Mouse (Mus musculus) cerebellum, postnatal 10 days (tissue): ENCODE measurements at regions not wholly inside any gene's neighbourhood (a gene's known extent, or its start where the extent isn't known, plus 50 kb on each side); places are given as distances from the start of the nearest gene placed in this dataset.
"Not testable (repeated sequence)": the region's sequence is repeated elsewhere in the genome, so short reads cannot be mapped to it uniquely, and the experiment has no call there.

Experiments
- DNase-seq, 2 experiments: peaks; one replicate each; pipeline ENCODE4 v3.0.0; 2021; ENCODE audit warnings: mixed read lengths in 2 of 2

DNA sequence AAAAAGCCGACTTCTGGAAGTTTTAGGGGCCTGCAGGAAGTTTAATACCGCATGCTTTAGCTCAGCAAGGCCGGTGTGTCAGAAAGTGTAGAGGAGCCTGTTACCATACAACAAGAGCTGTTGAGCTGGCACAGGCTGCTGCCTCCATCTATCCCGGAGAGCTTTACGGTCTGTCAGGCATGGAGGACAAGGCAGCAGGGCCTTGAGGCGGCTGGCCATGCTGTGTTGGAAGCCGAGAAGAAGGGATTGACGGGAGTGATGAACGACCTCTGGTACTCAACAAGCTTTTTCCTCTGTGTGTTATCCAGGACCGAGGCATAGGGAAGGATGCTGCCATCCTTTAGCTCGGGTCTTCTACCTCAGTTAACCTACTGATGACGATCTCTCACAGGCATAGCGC is 146.8 kb upstream of the Mocs1 start:
- DNase-seq = no peak

DNA sequence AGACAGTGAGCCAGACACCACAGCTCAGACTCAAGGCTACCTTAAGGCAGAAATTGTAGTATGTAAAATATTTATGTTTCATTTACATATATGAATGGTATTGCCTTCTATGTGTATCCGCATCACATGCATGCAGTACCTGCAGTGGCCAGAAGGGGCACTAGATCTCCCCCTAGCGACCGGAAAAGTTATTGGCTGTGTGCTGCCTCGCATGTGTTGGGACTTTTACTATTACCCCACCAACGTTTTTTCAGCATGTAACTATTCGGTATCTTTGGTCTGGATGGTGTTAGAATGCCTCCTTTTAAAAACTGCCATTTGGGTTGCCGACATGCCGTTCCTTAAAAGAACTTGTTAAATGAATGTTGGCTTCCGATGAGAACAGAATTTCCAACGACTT is 145.7 kb upstream of the Mocs1 start:
- DNase-seq = peak in 1 of 2 experiments; percentile 43

GRCm38 (mm10) chr17:49283491-49283890 is 144.7 kb upstream of the Mocs1 start:
- no peak for DNase-seq

GRCm38 (mm10) chr17:49291636-49292035 is 136.5 kb upstream of the Mocs1 start:
- peak; percentile 78 to 84 for DNase-seq

DNA sequence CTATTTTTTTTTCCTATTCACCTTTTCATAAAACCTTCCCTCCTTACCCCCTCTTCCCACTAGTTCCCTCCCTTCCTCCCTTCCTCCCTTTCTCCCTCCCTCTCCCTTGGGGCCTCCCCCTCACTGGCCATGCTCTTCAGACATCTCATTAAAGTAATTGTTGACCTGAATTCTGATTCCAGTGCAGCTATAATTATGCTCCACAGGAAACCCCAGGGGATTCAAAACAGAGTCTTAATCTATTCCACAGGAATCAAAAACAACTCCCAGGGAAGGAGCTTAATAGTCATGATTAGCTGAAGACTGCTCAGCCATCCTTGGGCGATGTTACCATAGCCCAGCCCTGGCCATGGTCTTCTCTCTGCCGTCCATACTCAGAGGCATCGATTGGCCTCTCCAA is 123.7 kb upstream of the Mocs1 start:
- no peak for DNase-seq

- no peak for DNase-seq
Observed at GRCm38 (mm10) chr17:49305116-49305515, 123.0 kb upstream of the Mocs1 start.

GRCm38 (mm10) chr17:49309079-49309478 is 119.1 kb upstream of the Mocs1 start:
- peak; percentile 89 to 90 for DNase-seq

DNA sequence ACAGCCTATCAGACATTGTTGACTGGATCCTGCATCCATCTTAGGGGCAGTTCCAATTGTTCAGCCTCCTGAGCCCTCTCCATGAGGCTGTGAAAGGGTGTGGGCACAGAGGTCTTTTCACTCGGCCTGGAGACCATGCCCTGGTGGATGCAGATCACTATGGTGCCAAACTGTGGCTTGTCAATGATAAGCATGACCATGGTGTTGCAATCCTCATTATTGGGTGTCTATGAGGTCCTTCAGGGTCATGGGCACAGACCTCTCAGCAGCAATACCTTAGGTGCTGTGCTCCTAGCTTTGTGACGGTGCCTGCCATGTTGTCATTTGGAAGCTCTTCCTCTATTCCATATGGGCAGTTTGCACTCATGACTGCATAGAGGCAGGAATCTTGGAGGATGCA is 114.0 kb upstream of the Mocs1 start:
- no peak for DNase-seq

- peak in 1 of 2 experiments; percentile 24 for DNase-seq
Observed at GRCm38 (mm10) chr17:49327524-49327923, 100.6 kb upstream of the Mocs1 start.

GRCm38 (mm10) chr17:49335318-49335717 is 92.8 kb upstream of the Mocs1 start:
- peak in 1 of 2 experiments; percentile 6 for DNase-seq

- DNase-seq = peak; percentile 87
Observed at GRCm38 (mm10) chr17:49337881-49338280, 90.3 kb upstream of the Mocs1 start.

GRCm38 (mm10) chr17:49342636-49343035 is 85.5 kb upstream of the Mocs1 start:
- DNase-seq = peak in 1 of 2 experiments; percentile 20

DNA sequence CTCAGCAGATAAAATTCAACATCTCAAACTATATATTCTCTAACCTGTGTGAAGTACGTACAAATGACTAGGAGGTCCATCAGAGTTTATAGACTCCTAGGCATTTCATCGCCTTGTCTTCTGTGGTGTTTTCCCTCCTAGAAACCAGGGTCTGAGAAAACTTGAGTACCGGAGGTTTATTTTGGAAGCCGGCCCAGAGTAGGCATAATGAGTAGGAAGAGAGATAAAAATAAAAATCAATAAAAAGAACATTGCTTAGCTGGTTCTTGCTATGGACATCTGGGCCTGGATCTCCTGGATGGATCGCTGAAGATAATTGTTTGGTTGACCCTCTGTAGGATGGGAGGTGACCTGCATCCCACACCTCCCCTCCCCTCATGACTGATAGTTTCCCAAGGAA is 81.5 kb upstream of the Mocs1 start:
- DNase-seq = no peak

DNA sequence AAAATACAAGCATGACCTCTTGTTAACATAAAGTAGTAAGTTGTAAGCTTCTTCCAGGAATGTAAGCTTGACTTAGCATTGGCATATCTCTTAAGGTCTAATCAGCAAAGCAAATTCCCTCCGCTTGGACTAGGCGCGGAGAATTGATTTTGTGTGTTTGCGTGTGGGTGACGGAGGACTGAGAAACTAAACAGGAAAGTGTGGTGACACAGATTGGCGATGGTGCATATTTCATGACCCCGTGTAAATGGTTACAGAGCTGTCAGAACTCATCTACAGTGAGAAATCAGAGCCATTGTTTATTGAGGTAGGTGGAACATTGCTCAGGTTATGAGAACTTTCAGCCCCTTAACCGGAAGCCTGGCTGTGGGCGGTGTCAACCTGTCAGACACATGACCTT is 78.8 kb upstream of the Mocs1 start:
- DNase-seq = no peak

DNA sequence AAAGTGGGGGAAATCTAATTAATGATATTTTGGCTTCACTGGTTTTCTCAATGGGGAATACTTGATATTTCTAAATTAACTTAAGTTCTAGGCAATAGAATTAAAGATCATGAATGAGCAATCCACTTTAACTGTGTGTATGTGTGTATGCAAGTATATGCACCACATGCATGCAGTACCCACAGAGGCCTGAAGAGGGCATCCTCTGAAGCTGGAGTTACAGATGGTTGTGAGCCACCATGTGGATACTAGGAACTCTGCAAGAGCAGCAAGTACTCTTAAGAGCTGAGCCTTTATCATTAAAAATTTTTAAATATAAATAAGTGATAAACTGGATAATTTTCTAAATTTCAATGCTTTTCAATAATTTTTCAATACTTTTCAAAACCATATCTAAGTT is 69.0 kb upstream of the Mocs1 start:
- peak; percentile 18 to 36 for DNase-seq

GRCm38 (mm10) chr17:49360251-49360650 is 67.9 kb upstream of the Mocs1 start:
- DNase-seq = not testable (repeated sequence)

GRCm38 (mm10) chr17:49367791-49368190 is 60.4 kb upstream of the Mocs1 start:
- no peak for DNase-seq

GRCm38 (mm10) chr17:49368476-49369269 is 59.5 kb upstream of the Mocs1 start:
- no peak for DNase-seq

- no peak for DNase-seq
Observed at GRCm38 (mm10) chr17:49377626-49378025, 50.5 kb upstream of the Mocs1 start.
